In genomic region chr13:54113819-54114550, GRCm38 (mm10) we compare ENCODE assay signal across 9 mouse cellular contexts. TPM values are rescaled to one million over a fixed set of nuclear protein-coding genes. Genes with fewer than 3 reads are reported as not detected.
DNase-seq lines count a peak whose midpoint lies in the region; ATAC-seq and TF ChIP-seq lines count a peak whose summit lies in the region.
"Had no signal": no experiment of that assay in that cellular context is flagged by ENCODE, and none has a peak within 500 bp of the region (broad histone marks: within the 10 kb centered on the region; RNA-seq: fewer than 3 reads in every experiment).

No protein-coding gene starts in this region.

- no peaks in the 10 kb centered on the region for H3K36me3 ChIP-seq in lung, embryonic 14.5 days (ENCODE audit: insufficient read depth)

- H3K4me1 ChIP-seq in lung, embryonic 14.5 days (ENCODE audit: insufficient read depth): no peaks in the 10 kb centered on the region

- no peak overlapping the region for H3K4me2 ChIP-seq in lung, embryonic 14.5 days

- H3K27ac ChIP-seq in lung, embryonic 14.5 days (ENCODE audit: low read depth): no peak overlapping the region

- H3K9ac ChIP-seq in lung, embryonic 14.5 days: no peak overlapping the region

- DNase-seq in adrenal gland, postnatal 10 days: peak; percentile 82
- peak; percentile 80 for DNase-seq in embryo, embryonic 11 days
- peak; percentile 68 for DNase-seq in kidney, postnatal 14 days
- peak; percentile 87 for DNase-seq in lung, embryonic 14.5 days
- DNase-seq in ovary, postnatal 36 days (ENCODE audit: low spot score): peak; percentile 70
- DNase-seq in thymus, postnatal 14 days: peak; percentile 40

- no peak overlapping the region for H3K4me3 ChIP-seq in lung, embryonic 14.5 days (ENCODE audit: low read depth, low read length)

- peak; percentile 94 for TF ChIP-seq CTCF in lung, embryonic 14.5 days (IDR thresholded peaks at IDR 0.05; ENCODE audit: low read depth)

- no peaks in the 10 kb centered on the region for H3K27me3 ChIP-seq in lung, embryonic 14.5 days (ENCODE audit: insufficient read depth, low read length)

- WGBS in lung, embryonic 14.5 days: 55% methylated on average over 11 of the region's 11 CpGs

- peak; percentile 57 for ATAC-seq in CD4-positive, CD25-positive, alpha-beta regulatory T cell, adult 4 months
- ATAC-seq in granulocyte monocyte progenitor cell, adult 5-6 weeks (replicated peaks; ENCODE audit: poor library complexity, severe bottlenecking): peak; percentile 93
- peak; percentile 70 for ATAC-seq in lung, embryonic 14.5 days (ENCODE audit: insufficient read depth)

- no peaks in the 10 kb centered on the region for H3K9me3 ChIP-seq in lung, embryonic 14.5 days (ENCODE audit: low read depth, low read length)

RNA-seq across cellular contexts. Expression of gene Sfxn1, which starts 42.3 kb away (rescaled TPM):
- 10 to 100 TPM; 45.5 to 48.1 TPM for polyA plus RNA-seq in CD4-positive, CD25-positive, alpha-beta regulatory T cell, adult 4 months (2017; shearing (Covaris generic))
- 10 to 100 TPM; 59.7 to 67.2 TPM for total RNA-seq in adrenal gland, postnatal 10 days (2021)
- total RNA-seq in granulocyte monocyte progenitor cell, adult 5-6 weeks (2014; fragmentation: Nextera tagmentation): 122 and 132 TPM in 2 replicates
- 88.9 and 90.9 TPM in 2 replicates for total RNA-seq in granulocyte monocyte progenitor cell, adult 5-6 weeks (2017)
- polyA plus RNA-seq in lung, embryonic 14.5 days (2014; fragmentation: Nextera tagmentation; extraction: Ambion mirVana): 81.4 and 83.1 TPM in 2 replicates

RNA-seq across cellular contexts. Expression of gene Drd1, which starts 58.5 kb away (rescaled TPM):
- polyA plus RNA-seq in CD4-positive, CD25-positive, alpha-beta regulatory T cell, adult 4 months (2017; shearing (Covaris generic)): not detected
- under 1 TPM; 0.27 to 0.66 TPM for total RNA-seq in adrenal gland, postnatal 10 days (2021)
- not detected in 2 replicates for total RNA-seq in granulocyte monocyte progenitor cell, adult 5-6 weeks (2014; fragmentation: Nextera tagmentation)
- not detected in 2 replicates for total RNA-seq in granulocyte monocyte progenitor cell, adult 5-6 weeks (2017)
- 0.24 TPM in 1 of 2 replicates, not detected in the other for polyA plus RNA-seq in lung, embryonic 14.5 days (2014; fragmentation: Nextera tagmentation; extraction: Ambion mirVana)
- polyA plus RNA-seq: large intestine, adult 2 months had no signal
